ENCODE assay signal across 8 mouse cellular contexts in genomic region chr9:60521806-60522264, GRCm38 (mm10). TPM values are rescaled to one million over a fixed set of nuclear protein-coding genes. Genes with fewer than 3 reads are reported as not detected.
A peak's percentile ranks its signal among the peaks of the same experiment; 100 is the strongest.
DNase-seq lines count a peak whose midpoint lies in the region; ATAC-seq and TF ChIP-seq lines count a peak whose summit lies in the region.

Thsd4 (minus strand) TSS chr9:60522046.

- H3K4me1 ChIP-seq in erythroblast, embryonic 14.5 days (ENCODE audit: control insufficient read depth) = no peaks in the 10 kb centered on the region
- H3K4me1 ChIP-seq in hindbrain, postnatal 0 days (ENCODE audit: insufficient read depth, low read length) = no peaks in the 10 kb centered on the region; the same call in 1 of the 2 replicates
- peaks cover 52% of the 10 kb centered on the region for H3K4me1 ChIP-seq in limb, embryonic 12.5 days (replicated peaks)
- peaks cover 27% of the 10 kb centered on the region for H3K4me1 ChIP-seq in midbrain, embryonic 11.5 days (ENCODE audit: control insufficient read depth, insufficient read depth, low read length)
- H3K4me1 ChIP-seq in stomach, embryonic 15.5 days = peaks cover 39% of the 10 kb centered on the region

- intact Hi-C loops in gastrocnemius, adult 2 months (cut with DNase I) = loop anchor here (1.0 to 5.0 kb wide), 3 partner anchors 80 to 277 kb away; no protein-coding TSS in a partner anchor

- peak within 1 kb of the TSS; percentile 40 for H3K27ac ChIP-seq in gastrocnemius, adult 2 months
- H3K27ac ChIP-seq in hindbrain, postnatal 0 days = no peak within 1 kb of the TSS
- no peak within 1 kb of the TSS; the same call in 1 of the 2 replicates for H3K27ac ChIP-seq in limb, embryonic 12.5 days
- H3K27ac ChIP-seq in midbrain, embryonic 11.5 days (ENCODE audit: low read depth, low read length) = no peak within 1 kb of the TSS
- peak within 1 kb of the TSS; percentile 38; the same call in 1 of the 2 replicates for H3K27ac ChIP-seq in stomach, embryonic 15.5 days

- H3K4me3 ChIP-seq in erythroblast, embryonic 14.5 days (replicated peaks) = peak within 1 kb of the TSS; percentile 37
- peak within 1 kb of the TSS; percentile 79 for H3K4me3 ChIP-seq in gastrocnemius, adult 2 months
- H3K4me3 ChIP-seq in hindbrain, postnatal 0 days (ENCODE audit: low read length) = peak within 1 kb of the TSS; percentile 46
- peak within 1 kb of the TSS; percentile 67 for H3K4me3 ChIP-seq in limb, embryonic 12.5 days (replicated peaks)
- peak within 1 kb of the TSS; percentile 54 for H3K4me3 ChIP-seq in midbrain, embryonic 11.5 days (ENCODE audit: low read depth, low read length)
- peak within 1 kb of the TSS; percentile 76 for H3K4me3 ChIP-seq in stomach, embryonic 15.5 days (replicated peaks)

- peak; percentile 6 for DNase-seq in cerebellum, adult 9-10 months
- peak; percentile 75 for DNase-seq in gastrocnemius, adult 2 months
- DNase-seq in hindbrain, postnatal 0 days (ENCODE audit: low spot score) = peak; percentile 67
- peak; percentile 95 for DNase-seq in midbrain, embryonic 11.5 days (ENCODE audit: low spot score, missing footprints)

- peak within 1 kb of the TSS; percentile 69 for H3K4me2 ChIP-seq in hindbrain, postnatal 0 days (ENCODE audit: low read depth, low read length)
- peak within 1 kb of the TSS; percentile 87 for H3K4me2 ChIP-seq in limb, embryonic 12.5 days
- H3K4me2 ChIP-seq in midbrain, embryonic 11.5 days = peak within 1 kb of the TSS; percentile 82
- H3K4me2 ChIP-seq in stomach, embryonic 15.5 days = peak within 1 kb of the TSS; percentile 80

- TF ChIP-seq CTCF in gastrocnemius, adult 2 months (IDR thresholded peaks at IDR 0.05) = peak; percentile 92
- TF ChIP-seq CTCF in hindbrain, postnatal 0 days (IDR thresholded peaks at IDR 0.05; ENCODE audit: low read depth) = peak; percentile 66

- ATAC-seq in erythroblast, adult 5-6 weeks (replicated peaks; ENCODE audit: low FRiP score, poor library complexity, severe bottlenecking) = no peak
- peak; percentile 55 for ATAC-seq in hindbrain, postnatal 0 days
- ATAC-seq in limb, embryonic 12.5 days (ENCODE audit: insufficient number of reproducible peaks, insufficient read depth, low FRiP score, low TSS enrichment, low read depth) = no peak
- peak; percentile 77 for ATAC-seq in midbrain, embryonic 11.5 days (ENCODE audit: low FRiP score)
- ATAC-seq in stomach, embryonic 15.5 days (ENCODE audit: insufficient read depth, low FRiP score, low read depth) = peak; percentile 66

- H3K27me3 ChIP-seq in erythroblast, embryonic 14.5 days (ENCODE audit: control insufficient read depth) = peaks cover 28% of the 10 kb centered on the region
- peaks cover 11% of the 10 kb centered on the region; the same call in 1 of the 2 replicates for H3K27me3 ChIP-seq in hindbrain, postnatal 0 days (ENCODE audit: insufficient read depth, low read length)
- peaks cover 48% of the 10 kb centered on the region for H3K27me3 ChIP-seq in limb, embryonic 12.5 days
- peaks cover 19% of the 10 kb centered on the region for H3K27me3 ChIP-seq in midbrain, embryonic 11.5 days (ENCODE audit: control insufficient read depth, insufficient read depth, low read length)
- H3K27me3 ChIP-seq in stomach, embryonic 15.5 days (replicated peaks) = no peaks in the 10 kb centered on the region

- no peaks in the 10 kb centered on the region for H3K9me3 ChIP-seq in erythroblast, embryonic 14.5 days (ENCODE audit: control insufficient read depth, low read length)
- H3K9me3 ChIP-seq in hindbrain, postnatal 0 days (ENCODE audit: low read length) = no peaks in the 10 kb centered on the region
- no peaks in the 10 kb centered on the region for H3K9me3 ChIP-seq in limb, embryonic 12.5 days
- no peaks in the 10 kb centered on the region for H3K9me3 ChIP-seq in midbrain, embryonic 11.5 days (ENCODE audit: control insufficient read depth, low read length)
- no peaks in the 10 kb centered on the region for H3K9me3 ChIP-seq in stomach, embryonic 15.5 days

- WGBS in hindbrain, postnatal 0 days = 12% methylated on average over 46 of the region's 51 CpGs
- WGBS in limb, embryonic 12.5 days = under 1% methylated on average over 46 of the region's 51 CpGs
- WGBS in midbrain, embryonic 11.5 days = under 1% methylated on average over 43 of the region's 51 CpGs
- WGBS in stomach, embryonic 15.5 days = under 1% methylated on average over 49 of the region's 51 CpGs

- H3K9ac ChIP-seq in hindbrain, postnatal 0 days (replicated peaks; ENCODE audit: low read length) = peak within 1 kb of the TSS; percentile 47
- H3K9ac ChIP-seq in limb, embryonic 12.5 days (replicated peaks) = peak within 1 kb of the TSS; percentile 84
- H3K9ac ChIP-seq in midbrain, embryonic 11.5 days (ENCODE audit: low read length) = peak within 1 kb of the TSS; percentile 72
- H3K9ac ChIP-seq in stomach, embryonic 15.5 days = peak within 1 kb of the TSS; percentile 49; the same call in 1 of the 2 replicates

- H3K36me3 ChIP-seq in erythroblast, embryonic 14.5 days (ENCODE audit: control insufficient read depth) = no peaks in the 10 kb centered on the region
- H3K36me3 ChIP-seq in hindbrain, postnatal 0 days (ENCODE audit: insufficient read depth, low read length) = no peaks in the 10 kb centered on the region
- no peaks in the 10 kb centered on the region for H3K36me3 ChIP-seq in limb, embryonic 12.5 days
- H3K36me3 ChIP-seq in midbrain, embryonic 11.5 days (ENCODE audit: control insufficient read depth, insufficient read depth, low read length) = no peaks in the 10 kb centered on the region
- no peaks in the 10 kb centered on the region for H3K36me3 ChIP-seq in stomach, embryonic 15.5 days

RNA-seq across cellular contexts. Expression of gene Thsd4, which starts in this region (rescaled TPM):
- 0.01 TPM in 2 replicates for polyA plus RNA-seq in erythroblast, embryonic 14.5 days (2012)
- total RNA-seq in erythroblast, adult 5-6 weeks (2015; ENCODE audit: low replicate concordance) = not detected in 2 replicates
- total RNA-seq in erythroblast, adult 5-6 weeks (2017; ENCODE audit: low replicate concordance) = not detected in 2 replicates
- total RNA-seq in gastrocnemius, adult 2 months (2021) = 1 to 10 TPM in 1 of 2 experiments, under 1 TPM in 1; 0.48 to 1.2 TPM
- total RNA-seq in hindbrain, postnatal 0 days (2014; rRNA removed) = 15.3 and 17.7 TPM in 2 replicates
- 4.8 and 4.9 TPM in 2 replicates for polyA plus RNA-seq in hindbrain, postnatal 0 days (2015; fragmentation: Nextera tagmentation; extraction: Ambion mirVana)
- polyA plus RNA-seq in limb, embryonic 12.5 days (2016; fragmentation: Nextera tagmentation; extraction: Ambion mirVana) = 27.0 and 27.2 TPM in 2 replicates
- 6.3 and 6.4 TPM in 2 replicates for polyA plus RNA-seq in midbrain, embryonic 11.5 days (2014; fragmentation: Nextera tagmentation; extraction: Ambion mirVana)
- polyA plus RNA-seq in stomach, embryonic 15.5 days (2015; fragmentation: Nextera tagmentation; extraction: Ambion mirVana) = 21.1 and 22.2 TPM in 2 replicates

Comparison
In these comparisons a context has a peak if more than half of its experiments do, and no peak if none do; other contexts are left out.
1. ATAC-seq: peak in hindbrain, postnatal 0 days (single experiment), midbrain, embryonic 11.5 days (single experiment) and stomach, embryonic 15.5 days (single experiment); none in erythroblast, adult 5-6 weeks (single experiment) and limb, embryonic 12.5 days (single experiment).
2. DNase-seq: peak in every context shown above with its lines; median percentile 95 in midbrain, embryonic 11.5 days; 75 in gastrocnemius, adult 2 months; 67 in hindbrain, postnatal 0 days; 6 in cerebellum, adult 9-10 months.
3. H3K27ac ChIP-seq: peak in gastrocnemius, adult 2 months (single experiment) and stomach, embryonic 15.5 days (single experiment); none in hindbrain, postnatal 0 days (single experiment), limb, embryonic 12.5 days (single experiment) and midbrain, embryonic 11.5 days (single experiment).
4. Peak in every context shown above with its lines, with median percentiles within 50 percentile points of each other: H3K4me3 ChIP-seq, H3K4me2 ChIP-seq and H3K9ac ChIP-seq.